Mouse (Mus musculus): ENCODE measurements around the gene Olfm1. TPM values are rescaled to one million over a fixed set of nuclear protein-coding genes. Genes with fewer than 3 reads are reported as not detected.
A peak's percentile ranks its signal among the peaks of the same experiment; 100 is the strongest.

Olfm1 gene
- total and polyA plus RNA-seq, 2 experiments from 2014 or later, result 426 to 486 TPM

DNA sequence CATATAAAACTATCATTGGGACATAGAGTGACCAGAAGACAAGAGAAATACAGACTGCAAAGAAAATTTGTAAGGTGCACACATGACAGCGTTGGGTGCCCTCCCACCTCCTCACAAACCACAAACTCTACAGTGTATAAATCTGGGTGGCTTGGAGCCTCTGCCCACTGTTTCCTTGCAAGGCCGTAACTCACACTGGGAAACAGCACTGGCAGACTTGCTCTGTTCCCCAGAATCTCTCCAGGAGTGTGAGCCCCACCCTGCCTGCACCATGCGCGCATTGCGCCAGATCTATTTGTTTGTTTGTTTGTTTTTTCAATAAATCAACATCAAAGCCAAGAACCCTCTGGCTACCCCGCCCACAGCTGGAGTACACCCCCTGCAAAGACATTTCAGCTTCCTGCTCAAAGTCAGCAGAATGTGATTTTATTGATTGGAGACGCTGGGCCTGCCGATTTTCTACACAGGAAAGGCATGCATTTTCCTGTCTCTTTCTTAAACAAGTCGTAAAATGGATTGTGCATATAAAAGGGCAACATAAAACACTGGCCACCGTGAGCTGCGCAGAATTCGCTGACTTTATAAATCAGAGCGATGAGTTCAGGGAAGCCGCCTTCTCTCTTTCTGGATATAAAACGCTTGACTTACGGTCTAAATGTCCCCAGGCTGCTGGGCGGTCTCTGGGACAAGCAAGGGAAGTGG lies 48.9 kb downstream of the Olfm1 start:
- H3K36me3 ChIP-seq (ENCODE audit: insufficient read depth, low read length), result no peaks in the 10 kb centered on the region
- DNase-seq (ENCODE audit: low spot score) (no peak), ATAC-seq (ENCODE audit: low FRiP score) (no peak)
- no peak overlapping the region for H3K4me2 ChIP-seq (ENCODE audit: low read depth, low read length, poor library complexity, severe bottlenecking)
- 67% methylated on average over 17 of the region's 17 CpGs for WGBS
- H3K9ac ChIP-seq (replicated peaks; ENCODE audit: low read length, poor library complexity, severe bottlenecking), result no peak overlapping the region
- TF ChIP-seq CTCF (IDR thresholded peaks at IDR 0.05), result no peak
- H3K9me3 ChIP-seq (ENCODE audit: low read length), result no peaks in the 10 kb centered on the region
- H3K27me3 ChIP-seq (ENCODE audit: insufficient read depth, low read length), result no peaks in the 10 kb centered on the region
- H3K4me1 ChIP-seq (ENCODE audit: insufficient read depth, low read length), result no peaks in the 10 kb centered on the region
- H3K4me3 ChIP-seq (ENCODE audit: low read depth, low read length), result no peak overlapping the region
- H3K27ac ChIP-seq (ENCODE audit: low read depth, low read length), result no peak overlapping the region

DNA sequence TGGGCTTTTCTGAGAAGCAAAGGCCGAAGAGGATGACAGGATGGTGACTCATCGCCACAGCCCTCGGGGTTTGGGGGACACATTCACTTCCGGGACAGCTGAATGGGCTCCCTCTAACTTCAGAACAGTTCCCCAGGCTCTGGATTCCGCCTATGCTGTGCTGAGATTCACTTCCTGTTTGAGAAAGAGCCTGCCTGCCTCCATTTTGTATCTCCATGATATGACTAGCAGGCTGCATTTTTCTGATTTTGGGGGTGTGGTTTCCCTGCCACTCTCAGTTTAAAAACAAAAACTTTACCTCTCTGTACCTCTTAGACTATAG lies 49.4 kb downstream of the Olfm1 start:
- Histone ChIP-seq H3K27ac (ENCODE audit: low read depth, low read length) (no peak overlapping the region), H3K9ac (replicated peaks; ENCODE audit: low read length, poor library complexity, severe bottlenecking) (no peak overlapping the region), H3K4me3 (ENCODE audit: low read depth, low read length) (no peak overlapping the region), H3K4me1 (ENCODE audit: insufficient read depth, low read length) (0 out of 2 replicates have a peak, but pooled peaks cover 3% of the 10 kb centered on the region), H3K9me3 (ENCODE audit: low read length) (no peaks in the 10 kb centered on the region), H3K36me3 (ENCODE audit: insufficient read depth, low read length) (no peaks in the 10 kb centered on the region), H3K27me3 (ENCODE audit: insufficient read depth, low read length) (no peaks in the 10 kb centered on the region), H3K4me2 (ENCODE audit: low read depth, low read length, poor library complexity, severe bottlenecking) (no peak overlapping the region)
- DNase-seq (ENCODE audit: low spot score) (no peak), ATAC-seq (ENCODE audit: low FRiP score) (no peak)
- no peak for TF ChIP-seq CTCF (IDR thresholded peaks at IDR 0.05)
- 77% methylated on average over 5 of the region's 5 CpGs for WGBS

DNA sequence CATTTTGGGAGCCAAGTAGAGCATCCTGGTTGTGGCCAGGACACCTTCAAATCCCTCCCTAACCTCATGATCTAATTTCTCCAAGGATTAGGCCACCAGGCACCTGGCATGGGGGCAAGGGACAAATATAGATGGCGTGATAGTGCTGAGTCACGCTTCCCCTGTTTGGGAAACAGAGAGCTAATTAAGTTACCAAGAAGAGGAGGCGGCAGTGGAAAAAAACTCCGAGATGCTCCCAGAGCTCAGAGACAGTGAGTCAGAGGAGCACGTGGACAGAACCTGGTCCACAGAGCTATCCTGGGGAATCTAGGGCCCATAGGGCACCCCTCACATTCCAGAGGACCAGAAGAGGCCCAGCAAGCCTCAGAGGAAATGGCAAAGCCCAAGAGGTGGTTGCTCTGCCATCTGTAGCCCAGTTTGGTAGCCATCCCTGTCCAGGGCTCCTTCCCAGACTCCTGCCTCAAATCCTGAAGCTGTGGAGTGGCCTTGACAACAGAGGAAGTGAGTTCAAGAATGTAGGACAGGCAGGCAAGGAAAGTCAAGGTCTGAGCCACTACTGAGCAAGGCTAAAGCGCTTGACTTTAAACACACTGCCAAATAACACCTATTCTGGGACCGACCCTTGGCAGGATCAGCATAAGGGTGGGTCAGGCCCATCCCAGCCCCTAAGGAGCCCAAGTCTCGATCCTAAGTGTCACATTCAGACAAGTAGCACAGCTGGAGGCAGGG lies 52.0 kb downstream of the Olfm1 start:
- no peak for DNase-seq (ENCODE audit: low spot score)
- TF ChIP-seq CTCF (IDR thresholded peaks at IDR 0.05), result no peak
- H3K9ac ChIP-seq (replicated peaks; ENCODE audit: low read length, poor library complexity, severe bottlenecking), result no peak overlapping the region
- no peak for ATAC-seq (ENCODE audit: low FRiP score)
- H3K4me2 ChIP-seq (ENCODE audit: low read depth, low read length, poor library complexity, severe bottlenecking), result no peak overlapping the region
- 66% methylated on average over 8 of the region's 8 CpGs for WGBS
- H3K4me1 ChIP-seq (ENCODE audit: insufficient read depth, low read length), result 0 out of 2 replicates have a peak, but pooled peaks cover 4% of the 10 kb centered on the region
- no peaks in the 10 kb centered on the region for H3K9me3 ChIP-seq (ENCODE audit: low read length)
- no peaks in the 10 kb centered on the region for H3K36me3 ChIP-seq (ENCODE audit: insufficient read depth, low read length)
- no peak overlapping the region for H3K4me3 ChIP-seq (ENCODE audit: low read depth, low read length)
- H3K27ac ChIP-seq (ENCODE audit: low read depth, low read length), result no peak overlapping the region
- H3K27me3 ChIP-seq (ENCODE audit: insufficient read depth, low read length), result no peaks in the 10 kb centered on the region

DNA sequence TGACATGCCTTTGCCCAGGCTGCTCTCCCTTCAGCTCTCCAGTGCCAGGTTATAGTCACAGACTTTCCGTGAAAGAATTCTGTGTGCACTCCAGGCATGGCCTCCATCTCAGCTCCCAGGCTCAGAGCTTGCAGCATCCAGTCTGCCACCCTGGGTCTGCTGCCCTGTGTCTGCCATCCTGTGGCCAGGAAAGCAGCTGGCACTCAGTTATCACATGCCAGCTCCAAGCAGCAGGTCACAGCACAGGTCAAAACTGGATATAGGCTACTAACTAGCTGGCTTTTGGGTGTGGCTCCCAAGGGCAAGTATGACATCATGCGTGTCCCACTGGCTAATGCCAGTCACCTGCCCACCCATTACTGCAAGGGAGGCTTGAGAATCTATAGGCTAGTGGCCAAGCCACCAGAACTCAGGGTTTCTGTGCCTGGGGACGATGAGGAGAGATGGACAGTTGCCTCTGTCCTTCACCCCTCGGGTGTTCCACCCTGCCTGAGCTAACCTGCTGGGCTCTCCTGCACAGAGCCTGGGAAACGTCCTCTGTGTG lies 53.4 kb downstream of the Olfm1 start:
- DNase-seq (ENCODE audit: low spot score) (no peak), ATAC-seq (ENCODE audit: low FRiP score) (no peak)
- H3K9ac ChIP-seq (replicated peaks; ENCODE audit: low read length, poor library complexity, severe bottlenecking), result no peak overlapping the region
- 0 out of 2 replicates have a peak, but pooled peaks cover 4% of the 10 kb centered on the region for H3K4me1 ChIP-seq (ENCODE audit: insufficient read depth, low read length)
- no peaks in the 10 kb centered on the region for H3K27me3 ChIP-seq (ENCODE audit: insufficient read depth, low read length)
- H3K4me2 ChIP-seq (ENCODE audit: low read depth, low read length, poor library complexity, severe bottlenecking), result no peak overlapping the region
- no peaks in the 10 kb centered on the region for H3K9me3 ChIP-seq (ENCODE audit: low read length)
- TF ChIP-seq CTCF (IDR thresholded peaks at IDR 0.05), result peak; percentile 28
- no peaks in the 10 kb centered on the region for H3K36me3 ChIP-seq (ENCODE audit: insufficient read depth, low read length)
- no peak overlapping the region for H3K27ac ChIP-seq (ENCODE audit: low read depth, low read length)
- 74% methylated on average over 5 of the region's 5 CpGs for WGBS
- H3K4me3 ChIP-seq (ENCODE audit: low read depth, low read length), result no peak overlapping the region

DNA sequence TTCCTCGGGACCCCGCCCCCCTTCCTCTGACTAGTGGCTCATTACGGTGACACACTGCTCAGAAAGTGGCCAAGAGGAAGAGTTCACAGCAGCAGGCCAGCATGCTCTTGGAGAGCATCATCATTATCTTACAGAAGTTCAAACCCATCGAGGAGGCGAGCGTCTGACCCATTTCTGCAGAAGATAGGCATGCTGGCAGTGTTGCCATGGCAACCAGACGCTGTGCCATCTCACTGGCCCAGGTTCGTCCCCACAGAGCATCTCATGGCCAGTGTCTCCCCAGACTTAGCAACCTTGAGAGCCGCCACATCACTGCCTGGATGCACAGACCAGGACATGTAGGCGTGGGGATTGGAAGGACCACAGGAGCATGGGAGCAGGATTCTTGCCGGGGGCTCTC lies 54.3 kb downstream of the Olfm1 start:
- TF ChIP-seq CTCF (IDR thresholded peaks at IDR 0.05), result no peak
- no peak for ATAC-seq (ENCODE audit: low FRiP score)

DNA sequence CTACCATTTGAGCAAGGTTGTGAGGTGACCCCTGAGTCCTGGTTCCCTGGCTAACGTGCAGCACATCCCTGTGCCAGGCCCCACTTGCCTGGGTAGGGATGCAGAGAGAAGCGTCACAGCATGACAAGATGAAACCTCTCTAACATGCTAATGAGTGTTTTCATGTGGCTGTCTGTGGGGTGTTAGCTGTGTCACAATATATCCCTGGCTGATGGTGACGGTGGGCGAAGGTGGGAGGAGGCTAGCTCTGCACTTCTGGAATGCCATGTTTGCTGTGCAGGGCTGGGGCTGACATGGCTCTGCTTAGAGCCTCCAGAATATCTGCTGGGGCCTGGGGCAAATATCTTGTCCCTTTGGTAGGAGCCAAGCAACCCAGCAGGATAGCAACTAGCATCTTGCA lies 59.8 kb downstream of the Olfm1 start:
- Histone ChIP-seq H3K9ac (replicated peaks; ENCODE audit: low read length, poor library complexity, severe bottlenecking) (no peak overlapping the region), H3K27ac (ENCODE audit: low read depth, low read length) (no peak overlapping the region), H3K27me3 (ENCODE audit: insufficient read depth, low read length) (no peaks in the 10 kb centered on the region), H3K4me2 (ENCODE audit: low read depth, low read length, poor library complexity, severe bottlenecking) (no peak overlapping the region), H3K4me1 (ENCODE audit: insufficient read depth, low read length) (no peaks in the 10 kb centered on the region), H3K9me3 (ENCODE audit: low read length) (no peaks in the 10 kb centered on the region), H3K36me3 (ENCODE audit: insufficient read depth, low read length) (no peaks in the 10 kb centered on the region), H3K4me3 (ENCODE audit: low read depth, low read length) (no peak overlapping the region)
- no peak for TF ChIP-seq CTCF (IDR thresholded peaks at IDR 0.05)
- DNase-seq (ENCODE audit: low spot score) (no peak), ATAC-seq (ENCODE audit: low FRiP score) (no peak)
- WGBS, result 73% methylated on average over 4 of the region's 4 CpGs

More for the DNA sequence above, 54.3 kb downstream of the Olfm1 start:
- DNase-seq (ENCODE audit: low spot score), result peak; percentile 37
- Histone ChIP-seq H3K36me3 (ENCODE audit: insufficient read depth, low read length) (no peaks in the 10 kb centered on the region), H3K4me2 (ENCODE audit: low read depth, low read length, poor library complexity, severe bottlenecking) (no peak overlapping the region), H3K27me3 (ENCODE audit: insufficient read depth, low read length) (no peaks in the 10 kb centered on the region), H3K4me1 (ENCODE audit: insufficient read depth, low read length) (0 out of 2 replicates have a peak, but pooled peaks cover 4% of the 10 kb centered on the region), H3K9ac (replicated peaks; ENCODE audit: low read length, poor library complexity, severe bottlenecking) (no peak overlapping the region), H3K27ac (ENCODE audit: low read depth, low read length) (no peak overlapping the region), H3K9me3 (ENCODE audit: low read length) (no peaks in the 10 kb centered on the region), H3K4me3 (ENCODE audit: low read depth, low read length) (no peak overlapping the region)
- 48% methylated on average over 11 of the region's 11 CpGs for WGBS

All from midbrain, postnatal 0 days (tissue).